9 mouse cellular contexts compared by ENCODE assay signal in genomic region chr8:94778895-94779533, GRCm38 (mm10). TPM values are rescaled to one million over a fixed set of nuclear protein-coding genes. Genes with fewer than 3 reads are reported as not detected.
DNase-seq lines count a peak whose midpoint lies in the region; ATAC-seq and TF ChIP-seq lines count a peak whose summit lies in the region.
"Had no signal": no experiment of that assay in that cellular context is flagged by ENCODE, and none has a peak within 500 bp of the region (broad histone marks: within the 10 kb centered on the region; RNA-seq: fewer than 3 reads in every experiment).

No protein-coding gene starts in this region.

- H3K27ac ChIP-seq in hindbrain, embryonic 12.5 days: peak overlapping the region; percentile 48; the same call in 1 of the 2 replicates
- H3K27ac ChIP-seq in hindbrain, embryonic 14.5 days: no peak overlapping the region
- peak overlapping the region; percentile 97 for H3K27ac ChIP-seq in CH12.LX (ENCODE audit: insufficient read depth, low read depth)
- H3K27ac ChIP-seq in intestine, postnatal 0 days (ENCODE audit: low read depth, low read length): peak overlapping the region; percentile 75

- peak; percentile 75 for TF ChIP-seq EP300 in CH12.LX (IDR thresholded peaks at IDR 0.05; ENCODE audit: low read length)

- no peak for TF ChIP-seq CTCF in CH12.LX (conservative IDR thresholded peaks at IDR 0.05 in 1 of 2, IDR thresholded peaks at IDR 0.05 in 1 of 2; ENCODE audit: low read depth in 2 of 2, low read length in 2 of 2)
- no peak for TF ChIP-seq CTCF in intestine, postnatal 0 days (IDR thresholded peaks at IDR 0.05; ENCODE audit: low read depth)

- dilution Hi-C loops in CH12.LX (cut with MboI; ENCODE audit: extremely low pct_ligation_motif_present, extremely low pct_unique_long_range_greater_than_20kb, low sequenced_read_pairs): no loop called here

- no peak overlapping the region for H3K9ac ChIP-seq in hindbrain, embryonic 12.5 days
- no peak overlapping the region for H3K9ac ChIP-seq in hindbrain, embryonic 14.5 days
- peak overlapping the region; percentile 97 for H3K9ac ChIP-seq in CH12.LX (ENCODE audit: insufficient read depth, low read depth)
- H3K9ac ChIP-seq in intestine, postnatal 0 days (ENCODE audit: low read depth, low read length): no peak overlapping the region

- TF ChIP-seq POLR2A in CH12.LX (IDR thresholded peaks at IDR 0.05; ENCODE audit: low read depth, low read length): peak; percentile 63

- peaks cover 9% of the 10 kb centered on the region; the same call in 1 of the 2 replicates for H3K27me3 ChIP-seq in hindbrain, embryonic 12.5 days
- H3K27me3 ChIP-seq in hindbrain, embryonic 14.5 days (ENCODE audit: control insufficient read depth, insufficient read depth, low read length): no peaks in the 10 kb centered on the region
- H3K27me3 ChIP-seq in CH12.LX (replicated peaks): no peaks in the 10 kb centered on the region
- no peaks in the 10 kb centered on the region for H3K27me3 ChIP-seq in intestine, postnatal 0 days (replicated peaks; ENCODE audit: control insufficient read depth, insufficient read depth, low read length)

- no peak overlapping the region for H3K4me2 ChIP-seq in hindbrain, embryonic 12.5 days (replicated peaks)
- no peak overlapping the region for H3K4me2 ChIP-seq in hindbrain, embryonic 14.5 days (replicated peaks)
- peak overlapping the region; percentile 80 for H3K4me2 ChIP-seq in CH12.LX (ENCODE audit: insufficient read depth, low read depth, poor library complexity, severe bottlenecking)
- 0 out of 2 replicates have a peak overlapping the region, but pooled peaks have one; percentile 27 for H3K4me2 ChIP-seq in intestine, postnatal 0 days (replicated peaks; ENCODE audit: low read depth)

- H3K4me3 ChIP-seq in hindbrain, embryonic 12.5 days: no peak overlapping the region
- H3K4me3 ChIP-seq in hindbrain, embryonic 14.5 days (replicated peaks; ENCODE audit: low read length): no peak overlapping the region
- H3K4me3 ChIP-seq in CH12.LX (replicated peaks in 1 of 3; ENCODE audit: low read depth in 2 of 3, low read length in 2 of 3, poor library complexity in 1 of 3): peak overlapping the region; percentile 41 to 78 (median 72)
- H3K4me3 ChIP-seq in intestine, postnatal 0 days (ENCODE audit: low read depth, low read length): no peak overlapping the region

- no peak; the same call in 1 of the 2 replicates for TF ChIP-seq RAD21 in CH12.LX (IDR thresholded peaks at IDR 0.05; ENCODE audit: low read depth, low read length)

- H3K79me2 ChIP-seq in CH12.LX (replicated peaks; ENCODE audit: control insufficient read depth, extremely low read depth, insufficient read depth, poor library complexity, severe bottlenecking): peaks cover 2% of the 10 kb centered on the region; the same call in 1 of the 2 replicates

- no peak for ATAC-seq in hindbrain, embryonic 12.5 days (ENCODE audit: low FRiP score)
- no peak for ATAC-seq in hindbrain, embryonic 14.5 days (ENCODE audit: low FRiP score)
- peak; percentile 4; the same call in 1 of the 2 replicates for ATAC-seq in intestine, postnatal 0 days

- no peak for DNase-seq in hindbrain, embryonic 14.5 days (ENCODE audit: low spot score)
- peak; percentile 57 for DNase-seq in 3T3-L1 (ENCODE audit: low read depth, low spot score)
- peak; percentile 94 for DNase-seq in CH12.LX (ENCODE audit: extremely low read depth)
- DNase-seq in testis, postnatal 10 days (ENCODE audit: low spot score): no peak
- DNase-seq in Muller cell, postnatal 12 days (ENCODE audit: inconsistent ontology term): no peak
- DNase-seq in spleen, postnatal 14 days (ENCODE audit: low spot score in 2 of 2): no peak
- DNase-seq: right cerebral cortex, adult 18-20 months had no signal

- in situ Hi-C loops in CH12.LX (cut with MboI; ENCODE audit: low pct_ligation_motif_present, low pct_unique_long_range_greater_than_20kb, low sequenced_read_pairs): no loop called here

- no peaks in the 10 kb centered on the region for H3K36me3 ChIP-seq in hindbrain, embryonic 12.5 days
- no peaks in the 10 kb centered on the region for H3K36me3 ChIP-seq in hindbrain, embryonic 14.5 days (replicated peaks; ENCODE audit: control insufficient read depth, insufficient read depth)
- H3K36me3 ChIP-seq in CH12.LX (replicated peaks in 1 of 2; ENCODE audit: control insufficient read depth in 1 of 2, insufficient read depth in 1 of 2, low read length in 1 of 2): peaks cover 0 to 24% of the 10 kb centered on the region in 2 experiments
- peaks cover 11% of the 10 kb centered on the region for H3K36me3 ChIP-seq in intestine, postnatal 0 days (ENCODE audit: control insufficient read depth, insufficient read depth)

- no peaks in the 10 kb centered on the region for H3K9me3 ChIP-seq in hindbrain, embryonic 12.5 days (replicated peaks)
- no peaks in the 10 kb centered on the region for H3K9me3 ChIP-seq in hindbrain, embryonic 14.5 days (ENCODE audit: control insufficient read depth, low read length)
- H3K9me3 ChIP-seq in CH12.LX (replicated peaks; ENCODE audit: low read length): no peaks in the 10 kb centered on the region
- no peaks in the 10 kb centered on the region for H3K9me3 ChIP-seq in intestine, postnatal 0 days (ENCODE audit: control insufficient read depth)

- H3K4me1 ChIP-seq in hindbrain, embryonic 12.5 days: peaks cover 26% of the 10 kb centered on the region
- H3K4me1 ChIP-seq in hindbrain, embryonic 14.5 days (replicated peaks; ENCODE audit: control insufficient read depth, insufficient read depth, low read length): peaks cover 16% of the 10 kb centered on the region; the same call in 1 of the 2 replicates
- peaks cover 23 to 67% of the 10 kb centered on the region in 2 experiments for H3K4me1 ChIP-seq in CH12.LX (ENCODE audit: control insufficient read depth in 1 of 2, insufficient read depth in 2 of 2)
- H3K4me1 ChIP-seq in intestine, postnatal 0 days (replicated peaks; ENCODE audit: control insufficient read depth, insufficient read depth, low read length): peaks cover 19% of the 10 kb centered on the region

- 68% methylated on average over 10 of the region's 10 CpGs for WGBS in hindbrain, embryonic 12.5 days
- 70% methylated on average over 10 of the region's 10 CpGs for WGBS in hindbrain, embryonic 14.5 days
- WGBS in intestine, postnatal 0 days: 57% methylated on average over 10 of the region's 10 CpGs

TF ChIP-seq in CH12.LX, 34 proteins besides CTCF, POLR2A, EP300 and RAD21 (continues in another document):
- TF ChIP-seq UBTF (IDR thresholded peaks at IDR 0.05; ENCODE audit: low read depth, low read length) (0 out of 2 replicates have a peak, but pooled peaks have one; percentile 83), HCFC1 (IDR thresholded peaks at IDR 0.05; ENCODE audit: low read depth, low read length) (no peak), ZNF384 (IDR thresholded peaks at IDR 0.05; ENCODE audit: low read depth, low read length) (no peak), JUND (conservative IDR thresholded peaks at IDR 0.05; ENCODE audit: low read depth, low read length) (no peak), NRF1 (IDR thresholded peaks at IDR 0.05; ENCODE audit: low read depth, low read length) (no peak; the same call in 1 of the 2 replicates), CHD2 (IDR thresholded peaks at IDR 0.05; ENCODE audit: low read length) (peak; percentile 57; the same call in 1 of the 2 replicates), MXI1 (IDR thresholded peaks at IDR 0.05; ENCODE audit: low read depth, low read length) (peak; percentile 68), MAX (IDR thresholded peaks at IDR 0.05; ENCODE audit: low read length) (peak; percentile 83), MYC (IDR thresholded peaks at IDR 0.05; ENCODE audit: low read depth, low read length) (no peak; the same call in 1 of the 2 replicates)

RNA-seq across cellular contexts. Expression of gene Cx3cl1, which starts 7.2 kb away (rescaled TPM):
- 10.6 and 14.2 TPM in 2 replicates for polyA plus RNA-seq in hindbrain, embryonic 12.5 days (2016; fragmentation: Nextera tagmentation; extraction: Ambion mirVana)
- 32.6 and 42.0 TPM in 2 replicates for polyA plus RNA-seq in hindbrain, embryonic 14.5 days (2014; fragmentation: Nextera tagmentation; extraction: Ambion mirVana)
- total RNA-seq in CH12.LX (2012; rRNA removed) (2.5 and 3.7 TPM in 2 replicates), CH12.LX (2014; rRNA removed) (0.19 TPM in 1 of 2 replicates, not detected in the other)
- polyA plus RNA-seq in CH12.LX (2012; ENCODE audit: insufficient read length, low read depth): 4.2 and 4.6 TPM in 2 replicates
- 91.8 and 95.5 TPM in 2 replicates for polyA plus RNA-seq in intestine, postnatal 0 days (2015; fragmentation: Nextera tagmentation; extraction: Ambion mirVana)

RNA-seq across cellular contexts. Expression of gene Ccl17, which starts 31.2 kb away (rescaled TPM):
- not detected in 2 replicates for polyA plus RNA-seq in hindbrain, embryonic 12.5 days (2016; fragmentation: Nextera tagmentation; extraction: Ambion mirVana)
- 0.46 and 1.3 TPM in 2 replicates for polyA plus RNA-seq in hindbrain, embryonic 14.5 days (2014; fragmentation: Nextera tagmentation; extraction: Ambion mirVana)
- total RNA-seq in CH12.LX (2012; rRNA removed): 2.1 and 2.2 TPM in 2 replicates
- total RNA-seq in CH12.LX (2014; rRNA removed): 2.5 and 2.6 TPM in 2 replicates
- 1.3 and 2.5 TPM in 2 replicates for polyA plus RNA-seq in CH12.LX (2012; ENCODE audit: insufficient read length, low read depth)
- polyA plus RNA-seq in intestine, postnatal 0 days (2015; fragmentation: Nextera tagmentation; extraction: Ambion mirVana): 1.2 and 1.3 TPM in 2 replicates

RNA-seq across cellular contexts. Expression of gene Ccl22, which starts 33.6 kb away (rescaled TPM):
- polyA plus RNA-seq in hindbrain, embryonic 12.5 days (2016; fragmentation: Nextera tagmentation; extraction: Ambion mirVana): not detected in 2 replicates
- polyA plus RNA-seq in hindbrain, embryonic 14.5 days (2014; fragmentation: Nextera tagmentation; extraction: Ambion mirVana): not detected in 2 replicates
- total RNA-seq in CH12.LX (2012; rRNA removed): 1,648 and 3,114 TPM in 2 replicates
- 1,111 and 1,396 TPM in 2 replicates for total RNA-seq in CH12.LX (2014; rRNA removed)
- 4,019 and 4,546 TPM in 2 replicates for polyA plus RNA-seq in CH12.LX (2012; ENCODE audit: insufficient read length, low read depth)
- 0.05 TPM in 1 of 2 replicates, not detected in the other for polyA plus RNA-seq in intestine, postnatal 0 days (2015; fragmentation: Nextera tagmentation; extraction: Ambion mirVana)

RNA-seq across cellular contexts. Expression of gene Coq9, which starts 59.1 kb away (rescaled TPM):
- polyA plus RNA-seq in hindbrain, embryonic 12.5 days (2016; fragmentation: Nextera tagmentation; extraction: Ambion mirVana): 52.6 and 55.3 TPM in 2 replicates
- polyA plus RNA-seq in hindbrain, embryonic 14.5 days (2014; fragmentation: Nextera tagmentation; extraction: Ambion mirVana): 59.1 and 59.8 TPM in 2 replicates
- total RNA-seq in CH12.LX (2012; rRNA removed) (68.5 and 82.2 TPM in 2 replicates), CH12.LX (2014; rRNA removed) (44.2 and 48.5 TPM in 2 replicates)
- polyA plus RNA-seq in CH12.LX (2012; ENCODE audit: insufficient read length, low read depth): 68.8 and 97.0 TPM in 2 replicates
- 79.4 and 80.7 TPM in 2 replicates for polyA plus RNA-seq in intestine, postnatal 0 days (2015; fragmentation: Nextera tagmentation; extraction: Ambion mirVana)

RNA-seq across cellular contexts. Expression of gene Ciapin1, which starts 59.1 kb away (rescaled TPM):
- polyA plus RNA-seq in hindbrain, embryonic 12.5 days (2016; fragmentation: Nextera tagmentation; extraction: Ambion mirVana): 169 and 178 TPM in 2 replicates
- 151 and 171 TPM in 2 replicates for polyA plus RNA-seq in hindbrain, embryonic 14.5 days (2014; fragmentation: Nextera tagmentation; extraction: Ambion mirVana)
- total RNA-seq in CH12.LX (2012; rRNA removed) (83.1 and 99.8 TPM in 2 replicates), CH12.LX (2014; rRNA removed) (89.4 and 97.1 TPM in 2 replicates)
- polyA plus RNA-seq in CH12.LX (2012; ENCODE audit: insufficient read length, low read depth): 139 and 189 TPM in 2 replicates
- polyA plus RNA-seq in intestine, postnatal 0 days (2015; fragmentation: Nextera tagmentation; extraction: Ambion mirVana): 88.1 and 95.1 TPM in 2 replicates

Comparison
In these comparisons a context has a peak if more than half of its experiments do, and no peak if none do; other contexts are left out.
1. H3K4me2 ChIP-seq: peak in CH12.LX (single experiment) and intestine, postnatal 0 days (single experiment); none in hindbrain, embryonic 12.5 days (single experiment) and hindbrain, embryonic 14.5 days (single experiment).
2. H3K4me3 ChIP-seq: peak in CH12.LX (3 of 3); none in hindbrain, embryonic 12.5 days (single experiment), hindbrain, embryonic 14.5 days (single experiment) and intestine, postnatal 0 days (single experiment).
3. DNase-seq: peak in 3T3-L1 (single experiment) and CH12.LX (single experiment); none in hindbrain, embryonic 14.5 days (single experiment), testis, postnatal 10 days (single experiment), Muller cell, postnatal 12 days (single experiment) and spleen, postnatal 14 days (0 of 2).
4. RNA of gene Ccl22, which starts 33.6 kb away (polyA plus RNA-seq): 4,019 to 4,546 TPM in CH12.LX; 0.05 TPM in intestine, postnatal 0 days, not detected in hindbrain, embryonic 12.5 days and not detected in hindbrain, embryonic 14.5 days; every median in the first group is over 1,000 times any median in the second.